Mouse (Mus musculus) heart, postnatal 0 days (tissue): ENCODE results near the gene Dock4. TPM values are rescaled to one million over a fixed set of nuclear protein-coding genes. Genes with fewer than 3 reads are reported as not detected.

Experiments used
- ATAC-seq: fragments of 200-750 bp; cut with Nextera tagmentation; 2 replicates; pipeline ENCODE4 v1.8.0; 2017; ENCODE audit warnings: low read depth, moderate number of reproducible peaks, moderate library complexity; ENCODE audit not compliant: insufficient read depth
- DNase-seq: peaks from one replicate; pipeline ENCODE4 v3.0.0-alpha.2; 2016; ENCODE audit warnings: low spot score
- H3K27ac ChIP-seq: fragments of 300-500 bp; sonication (generic); 2 replicates; pipeline ENCODE4 v1.5.1; 2014; ENCODE audit warnings: low read depth, mild to moderate bottlenecking
- H3K27me3 ChIP-seq: fragments of 300-500 bp; sonication (generic); 2 replicates; pipeline ENCODE4 v1.6.1; 2014; ENCODE audit warnings: low read length, mixed read lengths; ENCODE audit not compliant: control insufficient read depth, insufficient read depth
- H3K36me3 ChIP-seq: fragments of 300-500 bp; sonication (generic); replicated peaks from 2 replicates; pipeline ENCODE4 v1.6.1; 2014; ENCODE audit warnings: low read length, mixed read lengths; ENCODE audit not compliant: control insufficient read depth, insufficient read depth
- H3K4me1 ChIP-seq: fragments of 300-500 bp; sonication (generic); 2 replicates; pipeline ENCODE4 v1.6.1; 2014; ENCODE audit warnings: antibody characterized with exemption; ENCODE audit not compliant: control insufficient read depth, insufficient read depth
- H3K4me2 ChIP-seq: fragments of 300-500 bp; sonication (generic); 2 replicates; pipeline ENCODE4 v1.6.1; 2014; ENCODE audit warnings: low read depth, mild to moderate bottlenecking, low read length, moderate library complexity
- H3K4me3 ChIP-seq: fragments of 300-500 bp; sonication (generic); 2 replicates; pipeline ENCODE4 v1.5.1; 2014; ENCODE audit warnings: low read depth, low read length
- H3K9ac ChIP-seq: fragments of 300-500 bp; sonication (generic); replicated peaks from 2 replicates; pipeline ENCODE4 v1.6.1; 2014; ENCODE audit warnings: low read depth, low read length, mixed read lengths
- H3K9me3 ChIP-seq: fragments of 300-500 bp; sonication (generic); replicated peaks from 2 replicates; pipeline ENCODE4 v1.6.1; 2016; ENCODE audit warnings: low read length; ENCODE audit not compliant: control insufficient read depth
- CTCF ChIP-seq: IDR thresholded peaks from 2 replicates; pipeline ENCODE4 v1.5.1; 2016; ENCODE audit warnings: antibody characterized with exemption, control low read depth, low read depth
- EP300 ChIP-seq: IDR thresholded peaks from 2 replicates; pipeline ENCODE4 v1.6.1; 2016; ENCODE audit warnings: antibody characterized with exemption, low read depth
- WGBS: fragments of 180-500 bp; shearing (Covaris S2); extraction: QIAGEN DNeasy Blood & Tissue Kit; methylation state at CpG from one replicate; pipeline ENCODE4 v1.1.7; 2014; 5-methylcytosine and 5-hydroxymethylcytosine counted together
- polyA plus RNA-seq: library from polyadenylated mRNA; unstranded; fragments of >200 nt; fragmentation: Nextera tagmentation; extraction: Ambion mirVana; gene quantifications from 2 replicates; pipeline ENCODE4 v1.2.1, GENCODE M21; 2015
- total RNA-seq: library from RNA; depleted of rRNA; stranded (reverse); fragments of >200 nt; gene quantifications from 2 replicates; pipeline ENCODE4 v1.2.3, GENCODE M21; 2014; ENCODE audit warnings: low replicate concordance

The Dock4 gene
- total and polyA plus RNA-seq, 2 experiments from 2014 or later = 4.2 to 9.2 TPM

DNA sequence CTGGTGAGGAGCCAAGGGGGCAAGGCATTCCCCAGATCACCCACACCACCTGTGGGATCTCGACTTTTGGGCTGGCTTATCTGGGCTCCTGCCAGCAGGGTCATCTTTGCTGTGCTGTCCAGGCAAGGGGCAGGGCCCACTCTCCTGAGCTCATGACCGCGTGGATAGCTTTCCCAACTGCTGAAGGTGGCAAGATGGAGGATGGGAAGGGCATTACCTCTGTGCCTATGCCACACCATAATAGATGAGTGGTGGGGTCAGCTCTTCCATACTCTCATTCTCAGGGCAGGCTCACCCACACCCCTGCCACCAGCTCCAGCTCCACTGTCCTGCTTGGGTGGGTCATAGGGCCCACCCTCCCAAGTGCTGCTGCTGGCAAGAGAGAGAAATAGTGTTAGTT lies 439.2 kb downstream of the Dock4 start:
- Histone ChIP-seq H3K4me3 (no peak overlapping the region), H3K36me3 (no peaks in the 10 kb centered on the region), H3K9ac (no peak overlapping the region), H3K4me1 (no peaks in the 10 kb centered on the region; the same call in 1 of the 2 replicates), H3K27me3 (no peaks in the 10 kb centered on the region), H3K9me3 (no peaks in the 10 kb centered on the region), H3K4me2 (no peak overlapping the region), H3K27ac (no peak overlapping the region)
- TF ChIP-seq EP300 (no peak), CTCF (no peak)
- WGBS = 76% methylated on average over 3 of the region's 3 CpGs
- no peak for ATAC-seq
- no peak for DNase-seq

DNA sequence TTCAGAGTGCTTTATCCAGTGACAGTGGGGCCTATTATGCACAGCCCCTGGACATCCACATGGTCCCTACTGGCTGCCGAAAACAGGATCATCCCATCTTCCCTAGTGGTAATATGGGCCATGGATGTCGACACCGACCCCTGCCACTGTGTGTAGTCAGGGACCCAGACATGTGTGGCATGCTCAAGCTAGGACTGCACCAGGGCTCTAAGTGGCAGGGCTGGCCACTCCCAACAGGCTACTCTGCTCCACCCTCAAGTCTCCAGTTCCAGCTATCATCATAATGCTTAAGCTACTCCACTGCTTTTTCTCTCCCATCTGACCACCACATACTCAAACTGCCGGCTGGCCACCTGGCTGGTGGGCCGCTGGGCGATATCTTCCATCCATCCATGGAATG lies 439.6 kb downstream of the Dock4 start:
- Histone ChIP-seq H3K4me2 (no peak overlapping the region), H3K4me1 (no peaks in the 10 kb centered on the region; the same call in 1 of the 2 replicates), H3K36me3 (no peaks in the 10 kb centered on the region), H3K27me3 (no peaks in the 10 kb centered on the region), H3K9ac (no peak overlapping the region), H3K9me3 (no peaks in the 10 kb centered on the region), H3K27ac (no peak overlapping the region), H3K4me3 (no peak overlapping the region)
- DNase-seq (no peak), ATAC-seq (no peak)
- TF ChIP-seq EP300 (no peak), CTCF (no peak)
- WGBS = 88% methylated on average over 6 of the region's 6 CpGs

DNA sequence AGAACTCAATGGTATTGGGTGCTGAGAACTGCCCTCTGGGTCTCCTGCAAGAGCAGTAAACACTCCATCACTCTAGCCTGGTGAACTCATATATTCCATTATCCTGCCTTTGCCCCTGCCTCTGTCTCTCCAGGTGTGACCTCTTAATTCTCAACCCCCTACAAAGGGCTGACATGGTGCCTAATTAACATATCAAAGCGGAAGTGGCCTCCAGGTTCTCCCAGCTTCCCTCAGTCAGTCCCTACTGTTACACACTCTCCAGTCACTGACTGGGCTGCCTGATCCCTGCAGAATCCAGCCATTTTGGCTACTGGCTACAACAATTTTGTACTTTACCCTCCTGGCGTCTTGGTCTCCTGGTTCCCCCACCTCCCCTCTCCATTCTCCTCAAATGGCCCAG lies 441.7 kb downstream of the Dock4 start:
- Histone ChIP-seq H3K27ac (no peak overlapping the region), H3K4me1 (no peaks in the 10 kb centered on the region; the same call in 1 of the 2 replicates), H3K4me3 (no peak overlapping the region), H3K27me3 (no peaks in the 10 kb centered on the region), H3K36me3 (no peaks in the 10 kb centered on the region), H3K9me3 (no peaks in the 10 kb centered on the region), H3K4me2 (no peak overlapping the region), H3K9ac (no peak overlapping the region)
- TF ChIP-seq CTCF (no peak), EP300 (no peak)
- DNase-seq = no peak
- WGBS = 66% methylated on average over 2 of the region's 2 CpGs
- no peak for ATAC-seq

DNA sequence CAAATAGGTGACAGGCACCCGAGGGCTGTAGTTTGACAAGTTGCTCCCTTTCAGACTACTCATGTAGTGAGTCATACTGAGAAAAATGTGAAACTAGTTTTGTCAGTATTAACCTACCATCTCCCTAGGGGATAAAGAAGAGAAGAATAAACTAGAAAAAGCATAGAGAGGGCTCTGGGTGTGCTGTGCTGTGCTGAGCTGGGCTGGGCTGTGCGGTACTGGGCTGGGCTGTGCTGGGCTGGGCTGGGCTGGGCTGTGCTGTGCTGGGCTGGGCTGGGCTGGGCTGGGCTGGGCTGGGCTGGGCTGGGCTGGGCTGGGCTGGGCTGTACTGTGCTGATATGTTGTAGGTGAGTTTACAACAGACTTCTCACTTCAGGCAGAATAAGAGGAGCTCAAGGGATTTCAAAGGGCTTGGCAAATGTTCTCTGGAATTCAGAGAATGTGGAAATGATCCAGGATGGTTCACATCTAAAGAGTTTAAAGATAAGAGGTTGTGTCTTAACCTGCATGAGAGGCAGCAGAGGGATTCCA lies 442.6 kb downstream of the Dock4 start:
- no peaks in the 10 kb centered on the region for H3K27me3 ChIP-seq
- DNase-seq = no peak
- no peaks in the 10 kb centered on the region for H3K36me3 ChIP-seq
- 23% methylated on average over 2 of the region's 2 CpGs for WGBS
- ATAC-seq = no peak
- no peak for TF ChIP-seq CTCF
- TF ChIP-seq EP300 = no peak
- H3K4me2 ChIP-seq = no peak overlapping the region
- no peak overlapping the region for H3K27ac ChIP-seq
- no peaks in the 10 kb centered on the region for H3K9me3 ChIP-seq
- H3K9ac ChIP-seq = no peak overlapping the region
- no peak overlapping the region for H3K4me3 ChIP-seq
- H3K4me1 ChIP-seq = no peaks in the 10 kb centered on the region; the same call in 1 of the 2 replicates

DNA sequence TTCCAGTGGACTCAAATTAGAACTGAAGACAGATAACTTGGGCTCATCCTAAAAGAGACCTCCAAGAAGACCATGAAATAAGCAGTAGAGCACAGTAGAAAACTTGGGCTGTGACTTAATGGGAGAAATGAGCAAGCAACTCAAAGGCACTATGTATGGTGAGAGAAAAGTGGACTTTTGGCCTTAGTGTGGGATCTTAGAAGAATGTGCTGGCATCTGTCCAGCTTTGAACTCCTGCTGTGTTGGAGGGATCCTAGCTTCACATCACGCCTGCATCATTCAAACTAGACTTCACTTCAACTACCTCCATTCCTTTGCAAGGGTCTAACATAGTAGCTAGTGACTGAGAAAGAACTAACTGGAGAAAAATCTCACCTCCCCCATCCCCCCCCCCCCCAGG lies 443.1 kb downstream of the Dock4 start:
- TF ChIP-seq CTCF = no peak
- no peak for ATAC-seq
- no peaks in the 10 kb centered on the region for H3K36me3 ChIP-seq
- no peak overlapping the region for H3K9ac ChIP-seq
- H3K9me3 ChIP-seq = no peaks in the 10 kb centered on the region
- WGBS = 48% methylated on average over 1 of the region's 1 CpGs
- H3K27me3 ChIP-seq = no peaks in the 10 kb centered on the region
- no peak overlapping the region for H3K27ac ChIP-seq
- H3K4me1 ChIP-seq = no peaks in the 10 kb centered on the region; the same call in 1 of the 2 replicates
- no peak overlapping the region for H3K4me3 ChIP-seq
- no peak overlapping the region for H3K4me2 ChIP-seq
- no peak for DNase-seq

DNA sequence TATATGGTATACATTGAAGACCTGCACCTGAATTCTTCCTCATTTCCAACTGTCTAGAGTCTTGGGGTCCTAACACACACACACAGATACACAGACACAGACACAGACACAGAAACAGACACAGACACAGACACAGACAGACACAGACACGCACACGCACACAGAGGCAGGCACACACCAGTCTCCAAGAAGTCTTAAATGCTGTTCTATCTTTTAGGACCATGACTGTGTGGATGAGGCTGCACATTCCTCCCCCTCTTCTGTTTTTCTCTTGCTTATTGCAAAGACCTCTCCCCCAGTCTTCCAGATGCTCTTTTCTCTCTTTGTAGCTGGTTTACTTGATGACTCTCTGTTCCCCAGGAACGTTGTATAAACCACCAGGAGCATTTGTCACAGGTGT lies 443.8 kb downstream of the Dock4 start:
- no peak overlapping the region for H3K9ac ChIP-seq
- no peaks in the 10 kb centered on the region; the same call in 1 of the 2 replicates for H3K4me1 ChIP-seq
- H3K27ac ChIP-seq = no peak overlapping the region
- no peaks in the 10 kb centered on the region for H3K9me3 ChIP-seq
- DNase-seq = no peak
- no peaks in the 10 kb centered on the region for H3K27me3 ChIP-seq
- no peak for TF ChIP-seq EP300
- no peak for TF ChIP-seq CTCF
- 81% methylated on average over 3 of the region's 3 CpGs for WGBS
- no peak for ATAC-seq
- no peak overlapping the region for H3K4me3 ChIP-seq
- no peak overlapping the region for H3K4me2 ChIP-seq
- no peaks in the 10 kb centered on the region for H3K36me3 ChIP-seq
